Mouse (Mus musculus) olfactory bulb, adult 2 months (tissue): ENCODE data around the gene Auts2. TPM values are rescaled to one million over a fixed set of nuclear protein-coding genes. Genes with fewer than 3 reads are reported as not detected.

Experiments
- H3K27ac ChIP-seq: fragments of 200-500 bp; 2 replicates; pipeline ENCODE4 v1.5.1; 2012; ENCODE audit warnings: low read depth, low read length; ENCODE audit not compliant: insufficient read depth
- H3K4me1 ChIP-seq: fragments of 200-500 bp; 2 replicates; pipeline ENCODE4 v1.6.1; 2012; ENCODE audit warnings: low read length; ENCODE audit not compliant: control insufficient read depth, insufficient read depth
- H3K4me3 ChIP-seq: fragments of 200-500 bp; 2 replicates; pipeline ENCODE4 v1.5.1; 2012; ENCODE audit warnings: mild to moderate bottlenecking, low read depth, low read length, moderate library complexity; ENCODE audit not compliant: insufficient read depth
- CTCF ChIP-seq: fragments of 200-500 bp; IDR thresholded peaks from 2 replicates; pipeline ENCODE4 v1.5.1; 2012; ENCODE audit warnings: low read depth, mild to moderate bottlenecking, low read length, moderate library complexity; ENCODE audit not compliant: insufficient read depth
- POLR2A ChIP-seq: fragments of 200-500 bp; IDR thresholded peaks from 2 replicates; pipeline ENCODE4 v1.6.1; 2012; ENCODE audit warnings: mild to moderate bottlenecking, low read depth, low read length, moderate library complexity; ENCODE audit not compliant: insufficient read depth
- WGBS: fragments of 180-500 bp; shearing (Covaris S2); methylation state at CpG from one replicate; pipeline ENCODE4 v1.1.7; 2018; 5-methylcytosine and 5-hydroxymethylcytosine counted together
- polyA plus RNA-seq: library from polyadenylated mRNA; stranded (reverse); fragments of >200 nt; gene quantifications from 2 replicates; pipeline ENCODE4 v1.2.4, GENCODE M21; 2012; ENCODE audit warnings: low replicate concordance; ENCODE audit not compliant: missing spikeins, insufficient read depth, insufficient read length

The Auts2 gene
- polyA plus RNA-seq, 1 experiment = not detected

- Histone ChIP-seq H3K4me3 (no peak overlapping the region), H3K27ac (no peak overlapping the region), H3K4me1 (peaks cover 6% of the 10 kb centered on the region; the same call in 1 of the 2 replicates)
- WGBS = 66% methylated on average over 15 of the region's 15 CpGs
- TF ChIP-seq CTCF (no peak), POLR2A (no peak)
Observed at GRCm38 (mm10) chr5:131531744-131532552, 1011.2 kb downstream of the Auts2 start.

GRCm38 (mm10) chr5:131530828-131531227 lies 1012.3 kb downstream of the Auts2 start:
- H3K27ac ChIP-seq = no peak overlapping the region
- TF ChIP-seq POLR2A (no peak), CTCF (no peak)
- 72% methylated on average over 2 of the region's 2 CpGs for WGBS
- H3K4me1 ChIP-seq = peaks cover 5% of the 10 kb centered on the region; the same call in 1 of the 2 replicates
- H3K4me3 ChIP-seq = no peak overlapping the region

- no peak overlapping the region for H3K4me3 ChIP-seq
- H3K4me1 ChIP-seq = peaks cover 13% of the 10 kb centered on the region
- TF ChIP-seq CTCF (no peak), POLR2A (no peak)
- H3K27ac ChIP-seq = no peak overlapping the region
- WGBS = 52% methylated on average over 3 of the region's 3 CpGs
Observed at GRCm38 (mm10) chr5:131526666-131527065, 1016.5 kb downstream of the Auts2 start.

GRCm38 (mm10) chr5:131524900-131525465 lies 1018.2 kb downstream of the Auts2 start:
- Histone ChIP-seq H3K4me3 (no peak overlapping the region), H3K4me1 (peaks cover 8% of the 10 kb centered on the region), H3K27ac (no peak overlapping the region)
- no peak for TF ChIP-seq CTCF
- TF ChIP-seq POLR2A = no peak
- WGBS = 57% methylated on average over 12 of the region's 12 CpGs

- Histone ChIP-seq H3K4me3 (no peak overlapping the region), H3K4me1 (peaks cover 24% of the 10 kb centered on the region), H3K27ac (no peak overlapping the region)
- 93% methylated on average over 3 of the region's 3 CpGs for WGBS
- TF ChIP-seq CTCF (no peak), POLR2A (no peak)
Observed at GRCm38 (mm10) chr5:131519560-131519959, 1023.6 kb downstream of the Auts2 start.

- Histone ChIP-seq H3K4me3 (no peak overlapping the region), H3K4me1 (peaks cover 15% of the 10 kb centered on the region), H3K27ac (no peak overlapping the region)
- 30% methylated on average over 4 of the region's 4 CpGs for WGBS
- TF ChIP-seq CTCF = no peak
- TF ChIP-seq POLR2A = no peak
Observed at GRCm38 (mm10) chr5:131517677-131518076, 1025.5 kb downstream of the Auts2 start.

- no peak overlapping the region for H3K27ac ChIP-seq
- peaks cover 18% of the 10 kb centered on the region for H3K4me1 ChIP-seq
- 40% methylated on average over 14 of the region's 14 CpGs for WGBS
Observed at GRCm38 (mm10) chr5:131515707-131516407, 1027.3 kb downstream of the Auts2 start.

GRCm38 (mm10) chr5:131513753-131514152 lies 1029.4 kb downstream of the Auts2 start:
- H3K4me3 ChIP-seq = no peak overlapping the region
- no peak overlapping the region for H3K27ac ChIP-seq
- TF ChIP-seq CTCF = no peak
- TF ChIP-seq POLR2A = no peak
- peaks cover 15% of the 10 kb centered on the region for H3K4me1 ChIP-seq
- WGBS = 45% methylated on average over 3 of the region's 3 CpGs

More at GRCm38 (mm10) chr5:131515707-131516407, 1027.3 kb downstream of the Auts2 start:
- no peak for TF ChIP-seq POLR2A
- TF ChIP-seq CTCF = no peak
- H3K4me3 ChIP-seq = no peak overlapping the region

- TF ChIP-seq CTCF (no peak), POLR2A (no peak)
- Histone ChIP-seq H3K4me1 (peaks cover 13% of the 10 kb centered on the region), H3K27ac (no peak overlapping the region), H3K4me3 (no peak overlapping the region)
- 91% methylated on average over 10 of the region's 10 CpGs for WGBS
Observed at GRCm38 (mm10) chr5:131512617-131513016, 1030.5 kb downstream of the Auts2 start.
